Mouse (Mus musculus) spleen, adult 2 months (tissue): ENCODE measurements around the gene H2-DMa.

ENCODE experiments used
- CTCF ChIP-seq: fragments of 200-500 bp; IDR thresholded peaks from 2 replicates; pipeline ENCODE4 v1.5.1; 2011; ENCODE audit warnings: mild to moderate bottlenecking, inconsistent platforms; ENCODE audit not compliant: insufficient read depth, insufficient read length, insufficient replicate concordance; ENCODE audit errors: extremely low read depth
- POLR2A ChIP-seq: fragments of 200-500 bp; IDR thresholded peaks from 2 replicates; pipeline ENCODE4 v1.6.1; 2011; ENCODE audit warnings: low read depth, low read length, inconsistent platforms

GRCm38 (mm10) chr17:34118113-34118872 is 1.0 kb upstream of the H2-DMa start:
- TF ChIP-seq CTCF (no peak), POLR2A (no peak)
